Mouse (Mus musculus) inflammation-experienced regulatory T-cells (primary cell): ENCODE data around the gene Rps19. TPM values are rescaled to one million over a fixed set of nuclear protein-coding genes. Genes with fewer than 3 reads are reported as not detected.

Experiments used
- polyA plus RNA-seq, 2 experiments: library from polyadenylated mRNA; unstranded; fragments of 100-300 nt; shearing (Covaris generic); gene quantifications; one replicate each; pipeline ENCODE4 v1.2.1; 2017

Gene Rps19
- 1,000 to 10,000 TPM; 3,658 to 5,329 TPM for polyA plus RNA-seq

DNA sequence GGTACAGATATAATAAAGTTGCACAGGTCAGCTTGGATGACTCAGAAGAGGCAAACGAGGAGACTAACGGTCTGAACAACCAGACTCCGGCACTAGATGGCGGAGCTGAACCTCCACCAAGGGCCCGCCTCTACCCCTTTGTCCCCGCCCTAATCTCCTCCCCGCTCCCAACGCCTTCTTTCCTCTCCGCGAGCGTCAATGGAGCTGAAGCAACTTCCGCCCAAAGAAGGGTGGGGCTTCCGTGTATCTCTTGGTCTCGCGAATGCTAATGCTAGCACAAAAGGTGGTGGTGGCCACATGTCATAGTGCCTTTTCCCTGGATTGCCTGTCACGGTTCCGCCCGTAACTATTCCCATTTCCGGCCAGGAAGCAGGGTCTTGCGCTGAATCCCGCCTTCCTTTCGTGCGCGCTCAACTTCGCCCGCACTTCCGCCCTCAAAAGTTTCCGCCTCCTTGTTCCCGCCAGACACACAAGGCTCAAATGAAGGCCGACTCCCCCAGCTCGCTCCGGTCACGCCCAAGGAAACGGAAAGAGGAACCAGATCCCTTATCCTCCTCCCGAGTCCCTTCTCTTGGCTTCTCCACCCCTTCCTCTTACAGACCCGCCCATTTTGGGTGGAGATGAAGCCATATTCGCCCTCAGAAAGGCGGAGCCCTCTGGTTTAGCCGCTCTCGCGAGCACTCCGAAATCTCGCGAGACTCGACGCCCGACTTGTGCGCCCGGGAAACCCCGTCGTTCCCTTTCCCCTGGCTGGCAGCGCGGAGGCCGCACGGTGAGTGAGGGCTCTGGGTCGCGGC is at the start of gene Rps19:
Gene Rps19 (plus strand): TSS at position 476 of the 797 bp plus-strand sequence.

DNA sequence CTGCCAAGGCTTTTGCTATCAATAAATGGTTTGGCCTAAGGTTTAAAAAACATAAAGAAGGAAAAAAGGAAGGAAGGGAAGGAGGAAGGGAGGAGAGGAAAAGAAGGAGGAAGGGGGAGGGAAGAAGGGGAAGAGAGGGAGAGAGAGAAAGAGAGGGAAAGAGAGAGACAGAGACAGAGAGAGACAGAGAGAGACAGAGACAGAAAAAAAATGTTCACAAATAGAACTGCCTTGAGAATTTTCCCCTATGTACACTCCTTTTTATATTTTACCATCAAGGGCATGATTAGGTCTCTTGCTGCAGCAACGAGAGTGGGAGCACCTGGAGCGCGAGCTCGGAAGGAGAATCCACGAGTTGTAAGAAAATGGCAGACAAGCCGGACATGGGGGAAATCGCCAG is 22.3 kb upstream of the Rps19 start, which contains the start of gene Gm9844:
Gene Gm9844 (plus strand): TSS at position 301 of the 400 bp plus-strand sequence.

DNA sequence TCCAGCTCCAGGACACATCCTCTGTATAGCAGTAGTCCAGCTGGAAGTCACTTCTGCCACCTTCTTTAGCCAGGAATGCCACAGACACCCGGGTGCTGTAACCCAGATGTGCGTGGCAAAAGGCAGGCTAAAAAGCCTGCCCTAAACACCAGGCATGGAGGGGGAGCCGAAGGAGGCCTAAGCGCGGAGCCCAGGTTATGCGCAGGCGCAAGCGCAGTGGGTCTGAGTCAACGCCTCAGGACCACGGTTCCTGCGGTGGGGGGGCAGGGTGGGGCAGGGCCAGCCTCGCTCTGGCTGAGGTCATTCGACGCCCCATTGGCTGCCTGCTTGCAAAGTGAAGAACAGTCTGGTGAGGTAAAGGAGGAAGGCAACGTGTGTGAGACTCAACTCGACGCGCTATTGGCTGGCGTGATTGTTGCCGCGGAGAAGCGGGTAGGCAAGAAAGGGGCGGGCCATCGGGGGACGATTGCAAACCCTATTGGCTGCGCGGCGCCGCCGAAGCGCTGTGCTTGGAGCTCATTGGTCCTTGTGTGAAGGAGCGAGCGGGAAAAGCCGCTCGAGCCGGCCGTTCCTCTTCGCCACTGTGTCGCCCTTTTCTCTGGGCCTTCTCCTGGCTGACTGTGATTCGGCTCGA is 14.5 kb upstream of the Rps19 start, which contains the start of the genes Lypd4 and Dmrtc2:
Gene Lypd4 (minus strand): TSS at position 410 of the 634 bp plus-strand sequence.
Gene Dmrtc2 (plus strand): TSS at position 526 of the 634 bp plus-strand sequence.

DNA sequence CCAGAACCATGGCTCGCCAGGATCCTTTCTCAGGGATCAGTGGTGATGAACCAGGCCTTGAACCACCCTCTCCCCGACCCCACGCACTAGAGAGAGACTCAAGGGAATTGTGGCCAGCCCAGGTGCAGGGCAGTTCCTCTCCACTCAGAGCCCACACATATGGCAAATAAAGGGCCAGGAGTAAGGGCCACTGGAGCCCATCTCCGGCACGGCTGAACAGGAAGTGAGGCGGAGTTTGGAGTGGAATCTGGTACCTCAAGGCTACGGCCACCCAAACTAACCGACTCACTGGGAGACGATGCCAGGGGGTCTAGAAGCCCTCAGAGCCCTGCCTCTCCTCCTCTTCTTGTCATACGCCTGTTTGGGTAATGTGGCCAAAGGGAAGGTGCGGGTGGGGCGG is 13.1 kb downstream of the Rps19 start, which contains the start of gene Cd79a:
Gene Cd79a (plus strand): TSS at position 158 of the 400 bp plus-strand sequence.

DNA sequence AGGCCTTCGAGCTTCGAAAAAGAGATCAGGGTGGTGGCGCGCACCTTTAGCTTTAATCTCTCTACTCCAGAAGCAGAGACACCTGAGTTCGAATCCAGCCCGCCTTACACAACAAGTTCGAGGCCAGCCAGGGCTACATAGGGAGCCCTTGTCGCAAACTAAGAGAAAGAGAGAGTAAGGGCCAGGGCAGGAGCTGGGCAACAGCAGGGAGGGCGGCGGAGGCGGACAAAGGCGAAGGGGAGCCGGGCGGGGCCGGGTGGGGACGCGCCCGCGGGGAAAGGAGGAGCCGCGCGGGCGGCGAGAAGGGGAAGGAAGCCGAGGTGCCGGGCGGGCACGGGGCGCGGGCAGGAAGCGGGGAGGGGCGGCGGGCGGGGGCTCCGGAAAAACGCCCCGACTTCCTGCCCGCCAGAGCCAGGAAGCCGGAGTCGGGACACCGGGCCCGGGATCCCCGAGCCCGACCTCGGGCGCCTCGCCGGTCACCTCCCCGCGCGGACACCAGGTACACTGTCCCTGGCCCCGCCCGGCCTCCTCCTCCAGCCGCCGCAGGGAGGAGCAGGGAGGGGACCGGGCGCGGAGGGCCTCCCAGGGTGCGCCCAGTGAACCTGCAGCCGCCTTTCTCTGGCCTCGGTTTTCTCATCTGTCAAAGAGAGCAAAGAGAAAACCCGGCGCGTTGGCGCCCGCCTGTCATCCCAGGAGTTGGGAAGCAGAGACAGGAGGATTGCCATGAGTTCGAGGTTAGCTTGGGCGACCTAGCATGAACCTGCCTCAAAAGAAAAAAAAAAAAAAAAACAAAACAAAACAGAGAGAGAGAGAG is 18.7 kb downstream of the Rps19 start, which contains the start of gene Arhgef1:
Gene Arhgef1 (plus strand): TSS at position 283 of the 814 bp plus-strand sequence.

Other genes starting within 250 kb of the Rps19 start
- gene Lypd3, start 247.8 kb upstream of the Rps19 start, polyA plus RNA-seq, result 1 to 10 TPM in 1 of 2 experiments, under 1 TPM in 1; 0.19 to 1.1 TPM
- under 1 TPM in 1 of 2 experiments, not detected in 1; 0.36 TPM for gene Tex101, start 207.7 kb upstream of the Rps19 start, polyA plus RNA-seq
- gene BC049730, start 175.1 kb upstream of the Rps19 start, polyA plus RNA-seq, result under 1 TPM; 0.13 to 0.31 TPM
- gene Gm4763, start 157.5 kb upstream of the Rps19 start, polyA plus RNA-seq, result 1 to 10 TPM in 1 of 2 experiments, not detected in 1; 2.5 TPM
- gene Cd177, start 124.1 kb upstream of the Rps19 start, polyA plus RNA-seq, result under 1 TPM; 0.33 to 0.34 TPM
- gene Ceacam10, start 107.2 kb upstream of the Rps19 start, polyA plus RNA-seq, result 1 to 10 TPM in 1 of 2 experiments, under 1 TPM in 1; 0.82 to 1.6 TPM
- gene Gm9844, start 22.2 kb upstream of the Rps19 start, polyA plus RNA-seq, result 10 to 100 TPM; 35.8 to 42.4 TPM
- gene Lypd4, start 14.4 kb upstream of the Rps19 start, polyA plus RNA-seq, result not detected
- under 1 TPM in 1 of 2 experiments, not detected in 1; 0.23 TPM for gene Dmrtc2, start 14.3 kb upstream of the Rps19 start, polyA plus RNA-seq
- gene Cd79a, start 13.0 kb downstream of the Rps19 start, polyA plus RNA-seq, result 10 to 100 TPM; 20.1 to 49.7 TPM
- gene Arhgef1, start 18.5 kb downstream of the Rps19 start, polyA plus RNA-seq, result 1,000 to 10,000 TPM; 1,361 to 1,690 TPM
- gene Gm4881, start 60.1 kb downstream of the Rps19 start, polyA plus RNA-seq, result not detected
- gene Rabac1, start 88.4 kb downstream of the Rps19 start, polyA plus RNA-seq, result 100 to 1,000 TPM; 598 to 776 TPM
- 1 to 10 TPM in 1 of 2 experiments, under 1 TPM in 1; 0.66 to 5.4 TPM for gene Atp1a3, start 121.6 kb downstream of the Rps19 start, polyA plus RNA-seq
- gene Grik5, start 188.0 kb downstream of the Rps19 start, polyA plus RNA-seq, result 1 to 10 TPM; 9.0 to 9.7 TPM
- 10 to 100 TPM; 29.8 to 38.6 TPM for gene Zfp574, start 188.2 kb downstream of the Rps19 start, polyA plus RNA-seq